Mouse (Mus musculus) midbrain, embryonic 16.5 days (tissue): Measurements from ENCODE around the gene Nr1h2. TPM values are rescaled to one million over a fixed set of nuclear protein-coding genes. Genes with fewer than 3 reads are reported as not detected.
A peak's percentile ranks its signal among the peaks of the same experiment; 100 is the strongest.

Experiments
- ATAC-seq: fragments of 200-750 bp; cut with Nextera tagmentation; 2 replicates; pipeline ENCODE4 v1.8.0; 2017; ENCODE audit warnings: moderate TSS enrichment
- H3K27ac ChIP-seq: fragments of 300-500 bp; sonication (generic); 2 replicates; pipeline ENCODE4 v1.5.1; 2014; ENCODE audit warnings: mild to moderate bottlenecking, low read length, mixed read lengths
- H3K27me3 ChIP-seq: fragments of 300-500 bp; sonication (generic); 2 replicates; pipeline ENCODE4 v1.6.1; 2014; ENCODE audit warnings: low read depth, low read length, mixed read lengths; ENCODE audit not compliant: control insufficient read depth, insufficient read depth
- H3K36me3 ChIP-seq: fragments of 300-500 bp; sonication (generic); 2 replicates; pipeline ENCODE4 v1.6.1; 2014; ENCODE audit warnings: mild to moderate bottlenecking, low read length, moderate library complexity, mixed read lengths; ENCODE audit not compliant: control insufficient read depth, insufficient read depth
- H3K4me1 ChIP-seq: fragments of 300-500 bp; sonication (generic); 2 replicates; pipeline ENCODE4 v1.6.1; 2014; ENCODE audit warnings: mild to moderate bottlenecking, low read length, mixed read lengths; ENCODE audit not compliant: control insufficient read depth, insufficient read depth
- H3K4me2 ChIP-seq: fragments of 300-500 bp; sonication (generic); 2 replicates; pipeline ENCODE4 v1.6.1; 2014; ENCODE audit warnings: mild to moderate bottlenecking, low read length, mixed read lengths
- H3K4me3 ChIP-seq: fragments of 300-500 bp; sonication (generic); 2 replicates; pipeline ENCODE4 v1.5.1; 2014; ENCODE audit warnings: low read depth, mild to moderate bottlenecking, low read length, moderate library complexity, mixed read lengths
- H3K9ac ChIP-seq: fragments of 300-500 bp; sonication (generic); 2 replicates; pipeline ENCODE4 v1.6.1; 2014; ENCODE audit warnings: low read depth, low read length, mixed read lengths
- H3K9me3 ChIP-seq: fragments of 300-500 bp; sonication (generic); replicated peaks from 2 replicates; pipeline ENCODE4 v1.6.1; 2014; ENCODE audit warnings: mild to moderate bottlenecking, low read length, mixed read lengths; ENCODE audit not compliant: control insufficient read depth, poor library complexity, severe bottlenecking
- WGBS: fragments of 180-500 bp; shearing (Covaris S2); extraction: QIAGEN DNeasy Blood & Tissue Kit; methylation state at CpG from one replicate; pipeline ENCODE4 v1.1.7; 2014; 5-methylcytosine and 5-hydroxymethylcytosine counted together
- polyA plus RNA-seq: library from polyadenylated mRNA; unstranded; fragments of >200 nt; fragmentation: Nextera tagmentation; extraction: Ambion mirVana; gene quantifications from 2 replicates; pipeline ENCODE4 v1.2.1, GENCODE M21; 2015

Gene Nr1h2
- polyA plus RNA-seq, 1 experiment from 2014 or later: 58.1 TPM

DNA sequence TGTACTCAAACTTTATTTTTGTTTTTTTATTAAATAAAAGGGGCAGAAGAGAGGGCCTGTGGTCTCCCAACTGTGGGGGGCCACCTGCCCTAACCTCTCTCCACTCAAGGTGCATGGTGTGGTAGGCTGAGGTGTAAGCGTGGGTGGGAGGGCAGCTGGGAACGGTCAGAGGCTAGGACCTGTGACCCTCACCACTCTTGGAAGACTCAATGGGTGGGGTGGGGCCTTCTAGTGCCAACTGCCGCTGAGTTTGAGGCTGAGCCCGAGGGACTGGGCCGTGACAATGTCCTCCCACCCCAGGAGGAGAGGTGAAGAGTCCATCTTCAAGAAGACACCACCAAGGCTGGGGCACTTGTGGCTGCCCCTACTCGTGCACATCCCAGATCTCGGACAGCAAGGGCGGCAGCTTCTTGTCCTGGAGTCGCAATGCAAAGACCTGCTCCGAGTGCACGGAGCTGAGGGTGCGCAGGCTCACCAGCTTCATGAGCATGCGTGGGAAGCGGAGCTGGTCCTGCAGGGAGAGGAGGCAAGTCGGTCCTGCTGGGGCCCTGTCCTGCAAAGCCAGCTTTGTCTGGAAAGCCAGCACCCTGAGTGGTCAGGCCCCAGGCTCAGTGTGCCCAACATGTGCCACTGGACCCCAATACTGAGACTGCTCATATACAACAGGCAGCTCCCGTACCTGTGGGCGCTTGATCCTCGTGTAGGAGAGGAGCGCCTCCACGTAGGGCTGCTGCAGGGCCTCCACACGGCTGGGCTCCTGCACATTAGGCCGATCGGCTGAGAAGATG, 3.9 kb downstream of the Nr1h2 start:
- Histone ChIP-seq H3K36me3 (peaks cover 4% of the 10 kb centered on the region; the same call in 1 of the 2 replicates), H3K9ac (no peak overlapping the region), H3K4me2 (no peak overlapping the region), H3K27ac (no peak overlapping the region), H3K9me3 (no peaks in the 10 kb centered on the region), H3K27me3 (no peaks in the 10 kb centered on the region), H3K4me1 (peaks cover 23% of the 10 kb centered on the region), H3K4me3 (no peak overlapping the region)
- 94% methylated on average over 23 of the region's 23 CpGs for WGBS
- ATAC-seq: no peak

GRCm38 (mm10) chr7:44548497-44549087, 5.2 kb downstream of the Nr1h2 start, which contains the start of gene Pold1:
Pold1 (minus strand) TSS chr7:44548849.
- Histone ChIP-seq H3K27me3 (no peaks in the 10 kb centered on the region), H3K9ac (peak within 1 kb of the TSS; percentile 61), H3K9me3 (no peaks in the 10 kb centered on the region), H3K4me2 (peak within 1 kb of the TSS; percentile 89), H3K4me1 (peaks cover 18% of the 10 kb centered on the region), H3K4me3 (peak within 1 kb of the TSS; percentile 54), H3K27ac (peak within 1 kb of the TSS; percentile 59), H3K36me3 (peaks cover 4% of the 10 kb centered on the region; the same call in 1 of the 2 replicates)
- under 1% methylated on average over 43 of the region's 43 CpGs for WGBS
- peak; percentile 89 for ATAC-seq

DNA sequence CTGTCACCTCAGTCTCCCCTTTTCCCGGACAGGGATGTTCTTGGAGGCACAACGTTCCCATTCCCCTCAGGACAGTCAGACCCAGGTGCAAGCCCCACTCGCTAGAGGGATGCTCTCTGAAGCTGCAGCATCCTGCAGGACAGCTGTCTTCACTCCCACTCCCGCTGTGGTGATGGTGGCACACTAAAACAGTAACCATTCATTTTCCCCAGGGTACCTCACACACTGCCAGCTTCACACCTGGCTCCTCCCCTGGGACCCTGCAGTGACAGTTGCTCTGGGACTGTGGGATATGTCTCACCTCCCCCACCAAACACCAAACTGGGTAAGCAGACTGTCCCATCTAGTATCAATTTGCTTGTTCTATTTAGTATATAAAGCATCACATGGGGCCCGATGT, 6.0 kb downstream of the Nr1h2 start:
- Histone ChIP-seq H3K36me3 (peaks cover 4% of the 10 kb centered on the region; the same call in 1 of the 2 replicates), H3K27ac (no peak overlapping the region), H3K9me3 (no peaks in the 10 kb centered on the region), H3K4me3 (peak overlapping the region; percentile 54), H3K9ac (no peak overlapping the region), H3K4me1 (peaks cover 13% of the 10 kb centered on the region), H3K27me3 (no peaks in the 10 kb centered on the region), H3K4me2 (peak overlapping the region; percentile 89)
- 27% methylated on average over 5 of the region's 5 CpGs for WGBS
- ATAC-seq: no peak

DNA sequence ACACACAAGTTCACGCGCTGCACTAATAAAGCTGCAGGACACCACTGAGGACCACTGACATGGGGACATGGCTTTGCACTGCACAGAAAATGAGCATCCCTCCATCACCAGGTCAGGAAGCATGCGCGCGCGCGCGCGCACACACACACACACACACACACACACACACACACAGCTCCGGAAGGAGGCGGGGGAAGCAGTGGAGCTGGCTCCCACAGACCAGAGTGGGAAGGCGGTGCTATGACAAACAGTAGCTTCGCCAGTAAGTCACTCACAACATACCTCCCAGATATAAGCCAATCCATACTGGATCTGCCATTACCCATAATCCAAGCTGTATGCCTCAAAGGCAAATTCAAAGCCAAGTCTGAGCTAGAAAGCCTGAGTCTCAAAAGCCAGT, 6.7 kb downstream of the Nr1h2 start:
- ATAC-seq: no peak
- no peaks in the 10 kb centered on the region for H3K27me3 ChIP-seq
- H3K9ac ChIP-seq: no peak overlapping the region
- H3K27ac ChIP-seq: no peak overlapping the region
- H3K36me3 ChIP-seq: peaks cover 4% of the 10 kb centered on the region; the same call in 1 of the 2 replicates
- H3K9me3 ChIP-seq: no peaks in the 10 kb centered on the region
- H3K4me1 ChIP-seq: peaks cover 10% of the 10 kb centered on the region
- over 99% methylated on average over 13 of the region's 13 CpGs for WGBS
- no peak overlapping the region for H3K4me2 ChIP-seq
- no peak overlapping the region for H3K4me3 ChIP-seq

DNA sequence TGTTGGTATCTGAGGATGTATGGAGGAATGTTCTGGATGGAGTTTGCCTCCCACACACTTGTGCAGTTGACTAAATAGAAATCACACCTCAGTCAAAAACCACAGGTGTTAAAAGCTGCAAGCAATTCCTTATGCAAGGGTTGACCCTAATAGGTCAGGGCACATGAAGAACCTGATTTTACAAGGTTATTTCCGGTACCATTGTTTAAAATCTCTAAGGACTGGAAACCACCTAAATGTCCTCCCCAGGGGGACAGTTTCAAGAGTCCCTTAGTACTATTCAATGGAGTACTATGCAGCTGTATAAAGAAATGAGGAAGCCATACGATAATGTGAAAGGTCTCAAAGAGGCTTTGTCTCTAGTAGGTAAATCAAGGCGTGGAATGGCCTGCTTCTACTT, 7.5 kb downstream of the Nr1h2 start:
- peaks cover 4% of the 10 kb centered on the region; the same call in 1 of the 2 replicates for H3K36me3 ChIP-seq

DNA sequence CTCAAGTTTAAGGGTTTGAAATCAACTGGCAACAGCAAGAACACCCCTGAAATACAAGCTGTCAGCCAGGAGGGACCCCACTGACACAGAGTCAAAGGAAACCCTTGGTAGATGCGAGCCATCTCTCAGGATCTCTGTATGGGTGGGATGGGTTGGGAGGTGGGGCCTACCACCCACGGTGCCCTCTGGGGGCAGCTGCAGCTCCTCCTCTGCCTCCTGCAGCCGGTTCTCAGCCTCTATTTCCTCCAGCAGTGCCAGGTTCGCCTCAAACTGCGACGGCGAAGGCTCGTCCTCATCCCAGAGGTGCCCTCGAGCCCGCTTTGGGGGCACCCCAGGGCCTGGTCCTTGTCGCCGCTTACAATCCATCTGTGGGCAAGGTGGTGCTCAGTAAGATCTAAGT, 10.7 kb downstream of the Nr1h2 start:
- WGBS: 82% methylated on average over 12 of the region's 12 CpGs

More for the DNA sequence above, 7.5 kb downstream of the Nr1h2 start:
- no peaks in the 10 kb centered on the region for H3K9me3 ChIP-seq
- no peak overlapping the region for H3K4me2 ChIP-seq
- no peaks in the 10 kb centered on the region for H3K27me3 ChIP-seq
- WGBS: 97% methylated on average over 3 of the region's 3 CpGs
- H3K4me1 ChIP-seq: peaks cover 10% of the 10 kb centered on the region
- H3K27ac ChIP-seq: no peak overlapping the region
- no peak overlapping the region for H3K4me3 ChIP-seq
- no peak for ATAC-seq
- H3K9ac ChIP-seq: no peak overlapping the region

GRCm38 (mm10) chr7:44542555-44542954, 11.2 kb downstream of the Nr1h2 start:
- no peak overlapping the region for H3K4me3 ChIP-seq
- WGBS: 95% methylated on average over 11 of the region's 11 CpGs
- H3K27ac ChIP-seq: no peak overlapping the region
- no peaks in the 10 kb centered on the region for H3K27me3 ChIP-seq
- H3K36me3 ChIP-seq: peaks cover 4% of the 10 kb centered on the region; the same call in 1 of the 2 replicates
- H3K9ac ChIP-seq: no peak overlapping the region
- ATAC-seq: no peak
- no peaks in the 10 kb centered on the region for H3K9me3 ChIP-seq
- H3K4me1 ChIP-seq: peaks cover 2% of the 10 kb centered on the region
- no peak overlapping the region for H3K4me2 ChIP-seq

More for the DNA sequence above, 10.7 kb downstream of the Nr1h2 start:
- Histone ChIP-seq H3K9me3 (no peaks in the 10 kb centered on the region), H3K27me3 (no peaks in the 10 kb centered on the region), H3K4me1 (peaks cover 7% of the 10 kb centered on the region), H3K4me3 (no peak overlapping the region), H3K27ac (no peak overlapping the region), H3K9ac (no peak overlapping the region), H3K36me3 (peaks cover 4% of the 10 kb centered on the region; the same call in 1 of the 2 replicates), H3K4me2 (no peak overlapping the region)
- ATAC-seq: no peak

DNA sequence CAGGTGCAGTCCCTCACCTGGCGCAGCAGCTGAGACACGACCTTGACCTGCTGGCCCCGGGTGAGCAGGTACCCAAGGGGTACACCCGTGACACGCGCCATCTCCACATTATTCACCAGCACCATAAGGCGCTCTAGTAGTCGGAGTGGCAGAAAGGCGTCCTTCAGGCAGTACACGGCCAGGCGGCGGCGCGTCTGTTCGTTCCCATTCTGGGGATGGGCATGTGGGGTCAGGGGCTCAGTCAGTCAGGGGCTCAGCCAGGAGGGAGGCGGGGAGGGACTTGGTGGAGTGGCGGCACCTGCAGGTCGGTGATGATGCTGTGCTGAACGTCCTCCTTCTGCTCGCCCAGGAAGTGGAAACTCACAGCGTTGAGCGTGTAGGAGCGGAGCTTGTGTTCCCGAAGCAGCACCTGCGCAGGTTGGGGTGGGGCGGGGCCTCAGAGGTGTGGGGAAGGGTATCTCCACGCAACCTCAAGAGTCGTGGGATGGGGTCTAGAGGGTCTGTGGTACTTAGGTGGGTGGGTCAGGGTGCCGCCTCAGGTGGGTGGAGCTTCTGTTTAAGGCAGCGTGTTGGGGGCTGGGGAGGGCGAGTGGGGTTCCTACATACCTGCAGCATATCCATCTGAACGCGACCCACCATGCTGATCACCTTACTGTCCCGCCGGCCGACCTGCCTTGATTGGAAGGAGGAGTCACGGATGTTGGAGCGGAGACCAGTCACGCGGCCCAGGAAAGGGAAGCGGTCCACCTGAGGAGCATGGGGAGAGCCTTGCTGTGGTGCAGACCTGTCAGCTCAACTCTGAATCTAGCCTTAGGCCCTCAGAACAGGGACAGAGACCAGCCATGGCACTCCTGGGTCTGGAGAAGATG, 14.8 kb downstream of the Nr1h2 start:
- Histone ChIP-seq H3K9me3 (no peaks in the 10 kb centered on the region), H3K9ac (no peak overlapping the region), H3K36me3 (peaks cover 4% of the 10 kb centered on the region; the same call in 1 of the 2 replicates), H3K4me2 (no peak overlapping the region), H3K4me1 (no peaks in the 10 kb centered on the region), H3K27ac (no peak overlapping the region), H3K27me3 (no peaks in the 10 kb centered on the region), H3K4me3 (no peak overlapping the region)
- WGBS: 94% methylated on average over 40 of the region's 41 CpGs
- ATAC-seq: no peak
